Mouse (Mus musculus) E14TG2a.4 (cell line): ENCODE measurements around the gene Abcb5.

Experiments used
- CTCF ChIP-seq: conservative IDR thresholded peaks from 2 replicates; pipeline ENCODE4 v1.5.1; 2014; ENCODE audit warnings: low read length
- NANOG ChIP-seq: IDR thresholded peaks from 2 replicates; pipeline ENCODE4 v1.6.1; 2014; ENCODE audit warnings: borderline replicate concordance, low read length, mixed read lengths
- POU5F1 ChIP-seq: IDR thresholded peaks from 2 replicates; pipeline ENCODE4 v1.6.1; 2014; ENCODE audit warnings: low read length, borderline replicate concordance

DNA sequence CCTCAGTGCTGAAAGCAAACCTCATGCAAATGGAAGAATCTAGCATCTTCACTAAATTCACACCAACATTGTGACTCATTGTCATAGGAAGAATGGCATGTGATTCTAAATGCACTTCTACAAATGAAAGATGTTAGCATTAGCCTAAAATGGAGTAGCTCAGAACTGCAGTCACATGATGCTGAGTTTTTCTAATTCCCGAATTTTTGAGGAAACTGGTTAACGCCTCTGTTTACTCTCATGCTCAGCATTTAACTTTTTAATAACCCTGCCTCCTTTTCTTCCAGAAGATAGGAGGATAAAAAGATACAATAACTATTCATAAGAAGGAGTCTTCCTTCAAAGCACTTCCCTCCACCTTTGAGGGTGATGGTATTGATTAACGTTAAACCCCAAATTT is 121.4 kb downstream of the Abcb5 start:
- TF ChIP-seq CTCF (no peak), NANOG (no peak), POU5F1 (no peak)
